Mouse (Mus musculus) cerebellum, adult 11-12 months (tissue): Measurements from ENCODE around the gene Irf2bpl.

Source experiments
- DNase-seq: peaks from one replicate; pipeline ENCODE4 v3.0.0; 2022

Gene Irf2bpl

DNA sequence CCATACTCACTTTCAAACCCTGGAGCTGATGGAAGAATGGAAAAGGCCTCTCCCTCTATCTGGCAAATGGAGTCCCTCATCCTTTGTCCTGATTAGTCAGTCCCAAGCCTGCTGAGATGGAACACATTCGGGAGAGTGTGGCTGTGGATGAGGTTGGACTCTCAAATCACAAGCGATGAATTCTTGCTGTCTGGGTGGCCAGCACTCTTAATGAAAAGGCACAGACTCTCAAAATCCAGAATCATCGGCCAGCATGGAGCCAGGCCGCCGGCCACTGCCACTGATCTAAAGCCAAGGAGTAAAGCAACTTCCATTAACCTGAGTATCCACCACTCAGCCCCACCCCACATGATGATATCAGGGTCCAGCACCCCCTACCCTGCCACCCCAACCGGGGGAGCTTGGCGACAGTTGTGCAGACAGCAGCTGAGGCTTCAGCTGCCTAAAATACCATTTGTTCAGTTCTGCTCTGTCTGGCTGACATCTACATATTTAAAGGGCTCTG is 13.2 kb upstream of the Irf2bpl start:
- DNase-seq, result no peak

DNA sequence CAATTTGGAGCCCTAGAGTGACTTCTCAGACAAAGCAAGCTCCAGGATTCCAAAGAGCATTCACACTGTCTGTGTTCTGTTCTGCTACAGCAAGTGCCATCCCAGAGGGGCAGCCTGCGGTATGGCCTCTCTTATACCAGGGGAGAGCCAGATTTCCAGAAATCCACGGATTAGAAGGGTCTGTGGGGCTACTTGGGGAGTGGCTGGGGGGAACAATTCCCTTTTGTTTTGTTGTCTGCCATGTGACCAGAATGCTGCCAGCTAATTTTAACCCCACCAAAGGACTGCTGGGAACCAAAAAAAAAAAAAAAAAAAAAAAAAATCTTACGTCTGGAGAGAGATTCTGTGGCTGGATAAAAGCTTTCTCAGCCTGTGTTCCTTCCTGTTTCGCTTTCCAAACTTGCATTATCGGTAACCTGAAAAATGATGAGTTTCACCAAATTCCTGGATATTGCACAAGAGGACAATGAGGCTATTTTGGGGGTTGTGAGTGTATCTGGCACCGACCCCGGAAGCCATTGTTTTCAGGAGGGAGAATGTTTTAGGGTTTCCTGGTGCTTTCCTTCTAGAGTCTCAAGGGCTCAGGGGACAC is 12.4 kb upstream of the Irf2bpl start:
- DNase-seq, result no peak

DNA sequence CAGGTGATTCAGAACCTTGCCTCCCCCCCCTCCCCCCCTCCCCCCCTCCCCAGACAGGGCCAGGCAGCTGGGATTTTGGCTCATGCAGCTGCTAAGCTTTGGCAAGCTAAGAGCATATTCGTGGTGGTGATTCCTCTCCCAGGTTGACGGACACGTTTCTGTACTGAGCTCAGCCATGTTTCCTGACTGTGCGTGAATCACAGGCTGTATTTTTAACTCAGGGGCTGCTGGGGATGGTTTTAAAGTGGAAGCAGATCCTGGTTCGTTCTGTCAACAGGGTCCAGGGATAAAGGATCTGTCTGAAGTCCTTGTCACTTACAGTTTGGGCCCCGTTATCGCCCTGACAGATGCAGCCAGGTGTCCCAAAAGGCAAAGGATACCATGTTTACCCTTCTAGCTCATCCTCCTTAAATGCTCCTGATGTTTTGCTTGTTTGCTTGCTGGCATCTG is 11.9 kb upstream of the Irf2bpl start:
- no peak for DNase-seq

DNA sequence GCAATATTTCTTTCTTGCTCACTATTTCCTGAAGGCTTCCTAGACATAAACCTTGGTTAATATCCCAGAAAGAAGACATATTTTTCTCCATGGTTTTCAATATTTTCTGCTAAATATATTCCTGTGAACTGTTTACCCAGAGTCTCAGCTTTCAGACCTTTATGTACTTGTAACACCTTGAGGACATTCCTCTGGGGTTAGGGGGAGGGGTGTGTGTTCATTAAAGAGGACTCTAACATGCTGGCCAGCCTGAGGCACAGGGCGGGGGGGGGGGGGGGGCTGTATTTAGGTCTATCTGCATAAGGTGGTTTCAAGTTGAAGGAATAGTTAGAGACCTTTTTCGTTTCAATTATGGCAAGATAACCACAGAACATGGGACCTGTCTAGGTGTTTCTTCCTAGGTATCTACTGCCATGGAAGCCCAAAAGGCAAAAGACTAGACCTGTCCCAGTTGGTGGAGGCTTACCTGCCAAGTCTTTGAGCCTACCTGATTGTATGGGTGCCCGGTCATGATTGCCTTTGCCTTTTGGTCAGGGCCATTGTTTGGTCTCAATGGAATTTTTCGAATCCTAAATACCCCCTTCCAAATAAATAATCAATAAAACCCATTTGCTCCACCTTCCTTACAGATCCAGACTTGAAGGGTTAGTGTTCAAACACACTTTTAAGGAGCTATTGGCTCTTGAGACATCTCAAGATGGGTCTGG is 11.3 kb upstream of the Irf2bpl start:
- peak; percentile 49 for DNase-seq

DNA sequence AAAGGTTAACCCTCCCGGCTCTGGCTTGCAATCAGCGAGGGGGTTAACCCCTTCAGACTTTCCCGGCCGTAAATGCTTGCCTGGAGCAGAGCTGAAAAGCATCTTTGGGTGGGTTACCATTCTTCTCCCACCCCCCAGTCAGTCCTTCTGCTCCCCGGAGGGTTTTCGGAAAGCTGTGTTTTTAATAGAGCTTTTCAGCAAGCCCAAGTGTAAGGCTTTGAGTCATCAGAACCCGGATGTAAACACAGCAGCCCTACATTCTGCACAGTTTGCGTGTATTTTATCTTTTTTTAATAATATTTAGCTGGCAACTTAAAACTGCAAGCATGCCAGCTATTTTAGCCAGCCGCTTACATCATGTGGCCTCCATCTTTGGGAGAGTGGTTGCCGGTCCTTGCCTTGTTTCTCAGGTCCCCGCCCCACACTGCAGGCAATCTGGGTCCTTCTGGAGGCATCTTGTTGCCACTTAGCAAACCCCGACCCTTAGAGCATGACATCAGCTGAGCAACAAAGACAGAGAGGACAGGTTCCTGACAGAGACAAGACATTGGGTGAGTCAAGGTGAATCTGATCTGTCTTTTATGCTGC is 10.3 kb upstream of the Irf2bpl start:
- peak; percentile 77 for DNase-seq

DNA sequence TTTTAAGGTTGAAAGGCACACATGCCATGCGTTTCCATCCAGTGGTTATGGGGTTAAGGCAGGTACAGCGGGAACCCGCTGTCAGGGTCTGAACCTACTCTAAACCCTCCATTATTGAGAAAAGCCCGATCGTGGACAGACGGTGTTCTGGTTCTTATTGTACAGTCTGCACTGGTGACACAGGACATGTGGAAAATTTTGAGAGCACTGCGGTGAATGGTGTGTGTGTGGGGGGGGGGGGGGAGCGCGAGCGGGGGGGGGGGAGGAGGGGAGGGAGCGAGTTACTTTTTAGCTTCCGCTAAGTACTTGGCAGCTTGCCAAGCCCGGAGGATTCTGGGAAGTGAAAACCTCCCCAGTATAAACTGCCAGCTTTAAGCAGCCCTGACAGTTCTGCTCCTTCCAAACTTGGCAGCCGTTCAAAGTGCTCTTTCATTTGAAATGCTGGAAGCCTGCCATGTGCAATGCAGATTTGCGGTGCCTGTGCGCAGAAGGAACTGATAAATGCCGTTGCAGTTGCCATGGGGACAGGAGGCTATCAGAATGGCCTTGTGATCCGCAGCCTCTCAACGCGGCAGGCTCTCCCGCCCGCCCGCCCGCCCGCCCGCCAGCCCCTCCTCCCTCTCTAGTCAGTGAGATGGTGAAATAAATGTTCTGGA is 9.7 kb upstream of the Irf2bpl start:
- peak; percentile 97 for DNase-seq

DNA sequence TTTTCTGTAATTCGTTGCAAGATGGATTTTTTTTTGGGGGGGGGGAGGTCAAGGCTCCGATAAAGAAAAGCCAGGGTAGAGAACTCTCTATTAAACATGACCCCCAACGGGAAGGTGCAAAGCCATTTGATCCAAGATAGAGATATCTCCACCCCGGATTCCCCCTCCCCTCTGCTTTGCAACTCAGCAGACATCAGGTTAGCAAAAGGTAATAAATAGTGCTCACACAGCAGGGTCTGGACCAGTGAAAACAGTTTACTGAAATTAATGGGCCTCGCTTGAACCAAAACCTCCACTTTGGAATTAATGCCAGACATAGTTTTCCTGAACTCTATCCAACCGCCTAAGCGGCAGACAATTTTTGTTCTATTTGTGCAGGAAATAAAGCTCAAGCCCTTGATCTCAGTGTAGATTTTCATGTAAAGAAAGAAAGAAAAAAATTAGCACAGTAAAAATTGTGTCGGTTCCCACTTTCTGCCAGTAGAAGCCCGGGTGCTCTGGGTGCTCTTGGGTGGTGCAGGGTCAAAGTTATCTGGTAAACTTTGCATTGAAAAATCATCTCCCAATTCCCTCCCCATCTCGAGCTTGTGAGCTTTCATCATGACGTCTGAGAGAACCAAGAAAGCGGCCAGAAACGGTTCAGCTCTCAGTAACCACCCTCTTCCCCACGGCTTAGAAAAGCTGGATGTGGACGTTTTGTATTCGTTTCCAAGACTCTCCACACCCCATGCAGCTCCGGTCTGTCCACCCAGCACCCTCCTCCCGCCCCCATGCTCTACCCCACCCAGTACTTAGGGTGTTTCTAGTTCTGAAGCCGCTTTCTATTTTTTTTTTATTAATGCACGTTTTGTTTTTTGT is 9.0 kb upstream of the Irf2bpl start:
- DNase-seq, result peak; percentile 66

DNA sequence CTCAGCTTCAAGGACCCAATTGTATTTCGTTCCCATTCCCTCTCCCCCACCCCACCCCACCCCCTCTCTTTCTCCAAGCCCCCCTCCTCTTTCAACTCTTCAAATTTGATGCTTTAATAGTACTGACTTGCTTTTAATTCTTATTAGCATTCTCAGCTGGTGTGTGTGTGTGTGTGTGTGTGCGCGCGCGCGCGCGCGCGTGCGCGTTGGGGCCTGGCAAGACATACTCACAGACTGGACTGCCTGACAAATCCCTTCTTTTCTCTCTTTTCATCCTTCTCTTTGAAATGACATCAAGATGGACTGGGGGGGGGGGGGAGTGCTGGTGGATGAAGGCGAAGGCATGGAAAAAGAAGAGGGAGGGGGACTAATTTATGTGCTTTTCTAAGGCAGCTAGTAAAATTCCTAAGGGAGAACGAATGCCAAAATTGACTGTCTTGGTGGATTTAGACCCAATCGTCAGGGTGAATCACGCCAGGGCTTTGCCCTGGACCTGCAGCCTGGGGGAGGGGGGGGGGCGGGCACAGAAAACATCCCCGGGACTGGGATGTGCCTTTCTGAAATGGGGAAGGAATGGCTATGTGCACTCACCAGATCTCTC is 8.2 kb upstream of the Irf2bpl start:
- DNase-seq, result no peak

DNA sequence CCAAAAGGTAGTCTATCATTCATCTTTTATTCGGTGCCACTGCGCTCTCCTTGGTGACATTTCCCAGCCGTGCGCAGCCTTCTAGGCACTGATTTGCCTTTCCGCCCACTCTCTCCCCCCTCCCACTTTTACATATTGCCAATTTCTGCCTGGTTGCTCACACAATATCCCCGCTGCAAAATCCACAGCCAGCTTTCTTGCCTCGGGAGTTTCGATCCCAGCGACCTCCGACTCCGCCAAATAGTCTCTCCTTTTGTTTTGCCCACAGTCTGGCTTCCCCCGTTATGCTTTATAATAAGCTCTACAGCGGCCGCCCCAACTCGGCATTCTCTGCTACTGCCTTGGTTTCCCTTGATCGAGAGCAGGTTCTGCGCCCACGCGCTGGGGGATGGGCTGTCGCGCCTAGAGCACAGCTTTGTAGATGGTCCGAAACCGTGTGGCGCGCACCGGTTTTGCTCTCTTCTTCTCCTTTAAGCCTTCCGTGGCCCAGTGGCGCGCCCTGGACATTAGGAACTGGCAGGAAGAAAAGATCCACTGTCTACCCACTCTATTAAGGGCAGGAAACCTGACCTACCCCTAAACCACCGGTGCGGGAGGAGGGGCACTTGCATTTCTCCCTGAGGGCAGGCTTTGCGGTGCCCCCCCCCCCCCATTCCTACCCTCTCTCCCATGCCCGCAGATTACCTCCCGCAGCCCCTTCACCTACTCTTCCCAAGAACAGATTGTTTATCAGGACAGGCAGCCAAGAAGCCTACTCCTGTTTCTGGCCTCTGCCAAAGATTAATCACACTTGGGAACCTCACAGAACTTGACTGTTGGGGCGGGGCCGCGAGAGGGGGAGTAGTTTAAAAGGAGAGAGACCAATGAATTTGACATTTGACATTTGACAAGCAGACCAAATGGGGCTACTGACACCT is 7.4 kb upstream of the Irf2bpl start:
- DNase-seq, result peak; percentile 90

DNA sequence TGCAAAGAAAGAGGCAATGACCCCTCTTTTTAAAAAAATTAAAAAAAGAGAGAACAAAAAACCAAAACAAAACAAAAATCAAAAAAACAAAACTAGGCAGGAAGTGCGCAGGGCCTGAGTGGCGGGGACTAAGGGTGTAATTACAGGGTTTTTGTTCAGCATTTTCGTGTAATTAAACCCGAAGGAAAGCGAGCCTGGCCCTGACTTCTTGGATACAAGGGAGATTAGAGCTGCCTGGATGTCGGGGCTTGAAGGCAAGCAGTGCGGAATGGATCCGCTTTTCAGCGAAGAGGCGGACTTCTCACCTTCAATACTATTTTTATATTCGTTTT is 6.8 kb upstream of the Irf2bpl start:
- DNase-seq, result no peak

DNA sequence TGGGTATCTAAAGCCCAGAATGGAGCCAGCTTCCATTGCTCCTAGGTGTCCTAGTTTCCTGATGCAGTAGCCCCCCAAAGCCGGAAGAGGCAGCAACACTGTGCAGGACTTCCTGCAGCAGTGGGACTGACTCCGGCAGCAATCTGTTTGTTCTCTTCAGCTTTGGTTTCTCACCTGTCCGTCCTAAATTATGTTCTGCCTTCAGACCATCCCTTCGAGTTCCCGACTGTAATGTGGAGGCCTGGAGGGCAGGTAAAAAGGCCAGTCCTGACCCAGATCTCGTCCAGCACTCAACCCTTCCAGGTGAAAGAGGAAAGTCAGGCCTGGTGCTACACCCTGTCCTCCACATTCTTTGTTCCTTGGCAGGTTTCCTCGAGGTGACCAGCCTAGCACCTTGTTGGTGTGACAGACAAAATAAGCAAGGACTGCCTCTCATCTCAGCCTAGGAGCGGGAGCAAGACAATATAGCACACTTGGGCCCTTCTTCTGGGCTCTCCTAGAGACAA is 6.3 kb upstream of the Irf2bpl start:
- no peak for DNase-seq

DNA sequence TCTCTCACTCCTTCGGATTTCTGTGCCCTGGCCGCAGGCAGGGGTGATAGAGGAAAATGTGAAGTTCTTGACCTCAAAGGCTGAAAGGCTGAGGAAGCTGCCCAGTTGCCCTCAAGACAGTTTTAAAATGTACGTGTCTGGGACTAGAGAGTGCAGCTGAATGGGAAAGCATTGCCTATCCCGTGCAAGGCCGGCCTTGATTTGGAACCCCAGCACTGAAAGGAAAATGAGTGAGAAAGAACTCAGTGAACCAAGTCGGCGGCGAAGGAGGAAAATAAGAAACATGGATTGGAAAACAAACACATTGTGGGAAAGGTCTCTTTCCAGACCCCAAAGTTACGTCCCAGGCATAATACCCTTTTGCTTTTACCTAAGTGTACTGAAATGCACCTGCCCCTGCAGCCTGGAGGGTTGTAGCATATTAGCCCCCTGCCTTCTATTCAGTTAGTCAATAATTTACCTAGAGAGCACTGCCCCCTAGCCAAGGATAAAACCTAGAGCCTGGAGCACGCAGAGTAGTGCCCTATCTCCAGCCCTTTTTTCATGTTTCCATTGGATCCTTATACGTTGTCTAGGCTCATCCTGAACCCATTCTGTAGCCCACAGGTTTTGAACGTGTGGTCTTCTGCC is 5.6 kb upstream of the Irf2bpl start:
- no peak for DNase-seq

DNA sequence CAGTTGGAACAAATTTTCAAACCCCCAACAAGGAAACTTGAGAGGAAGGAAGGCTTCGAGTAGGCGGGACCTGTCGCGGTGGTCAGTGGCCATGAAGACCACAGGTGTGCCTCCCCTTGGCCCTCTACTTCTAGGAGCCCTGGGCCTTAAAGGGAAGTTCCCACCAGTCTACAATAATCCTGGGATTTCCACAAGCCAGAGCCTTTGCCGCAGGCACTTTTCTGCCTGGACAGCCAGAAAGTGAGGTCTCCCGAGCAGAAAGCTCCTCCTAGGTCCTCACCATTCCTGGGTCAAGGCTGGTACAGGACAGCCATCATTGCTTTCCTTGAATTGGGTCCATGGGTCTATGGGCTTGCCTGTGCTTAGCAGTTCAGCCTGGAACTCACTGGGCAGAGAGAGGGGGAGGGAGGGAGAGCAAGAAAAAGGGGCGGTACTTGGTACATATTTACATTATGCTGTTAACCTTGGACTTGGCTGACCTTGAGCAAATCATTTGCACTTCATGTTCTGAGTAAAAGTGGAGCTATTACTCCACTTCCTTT is 4.6 kb upstream of the Irf2bpl start:
- DNase-seq, result no peak

DNA sequence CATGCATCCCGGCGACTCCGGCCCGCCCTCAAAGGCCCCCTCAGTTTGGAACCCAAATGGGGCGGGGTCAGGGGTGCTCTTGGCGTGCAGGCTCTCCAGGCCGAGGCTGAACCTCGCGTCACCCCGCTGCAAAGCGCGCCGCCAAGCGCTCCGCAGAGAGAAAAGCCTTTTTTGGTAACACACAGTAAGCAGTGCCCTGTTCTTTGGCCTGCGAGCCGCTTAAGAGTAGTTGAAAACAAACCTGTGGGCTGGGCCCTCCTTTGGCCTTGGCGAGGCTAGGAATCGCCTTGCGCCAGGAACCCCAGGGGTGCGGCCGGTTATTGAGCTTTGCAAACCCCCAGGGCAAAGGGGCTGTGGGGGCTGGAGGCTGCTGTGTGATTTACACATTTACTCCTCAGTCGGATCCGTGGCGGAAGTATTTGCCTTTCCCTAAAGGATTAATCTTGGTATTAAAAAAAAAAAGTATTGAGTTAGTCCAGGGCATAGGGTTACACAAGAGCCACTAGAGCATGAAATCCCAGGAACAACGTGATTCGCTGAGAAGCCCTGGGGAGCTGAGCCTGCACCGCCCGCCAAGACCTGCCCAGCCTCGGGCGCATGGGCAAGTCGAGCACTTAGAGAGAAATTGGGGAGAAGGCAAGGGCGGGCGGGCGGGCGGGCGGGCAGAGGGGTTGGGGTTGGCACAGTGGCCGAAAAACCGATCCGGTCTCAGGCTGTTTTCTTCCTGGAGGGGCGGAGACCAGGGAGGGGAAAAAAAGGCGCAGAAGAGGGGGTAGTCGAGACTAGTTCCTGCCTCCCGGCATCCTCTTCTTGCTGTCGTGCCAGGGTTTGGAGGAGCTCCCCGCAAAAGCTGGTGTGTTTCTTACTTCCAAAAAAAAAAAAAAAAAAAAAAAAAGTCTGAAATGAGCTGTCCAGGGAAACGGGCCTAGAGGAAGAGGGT is 3.8 kb upstream of the Irf2bpl start:
- peak; percentile 80 for DNase-seq

DNA sequence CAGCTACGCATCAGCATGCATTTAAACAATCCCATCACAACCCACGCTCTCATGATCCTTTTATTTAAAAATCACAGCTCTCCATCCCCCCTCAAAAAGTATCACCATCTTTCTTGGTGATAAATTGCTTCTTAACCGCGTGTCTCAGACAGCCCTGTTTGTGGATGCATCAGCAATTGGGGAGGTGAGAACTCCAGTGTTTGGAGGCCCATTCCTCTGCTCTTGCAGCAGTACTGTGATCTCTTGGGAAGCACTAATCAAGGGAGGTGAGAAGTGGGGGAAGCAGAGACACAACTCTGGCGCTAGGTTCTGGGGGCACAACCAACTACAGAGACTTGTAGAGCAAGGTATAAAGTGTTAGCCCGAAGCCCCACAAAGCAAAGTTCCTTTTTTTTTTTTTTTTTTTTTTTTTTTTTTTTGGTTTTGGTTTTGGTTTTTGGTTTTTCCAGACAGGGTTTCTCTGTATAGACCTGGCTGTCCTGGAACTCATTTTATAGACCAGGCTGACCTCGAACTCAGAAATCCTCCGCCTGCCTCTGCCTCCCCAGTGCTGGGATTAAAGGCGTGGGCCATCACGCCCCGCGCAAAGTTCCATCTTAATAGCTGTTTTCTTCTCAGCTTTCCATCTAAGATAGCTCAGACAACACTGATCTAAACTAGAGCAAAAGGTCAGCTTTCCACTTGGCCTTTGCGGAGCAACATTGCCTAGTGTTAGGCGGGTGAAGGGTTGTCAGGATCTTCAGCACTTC is 3.0 kb upstream of the Irf2bpl start:
- DNase-seq, result no peak

DNA sequence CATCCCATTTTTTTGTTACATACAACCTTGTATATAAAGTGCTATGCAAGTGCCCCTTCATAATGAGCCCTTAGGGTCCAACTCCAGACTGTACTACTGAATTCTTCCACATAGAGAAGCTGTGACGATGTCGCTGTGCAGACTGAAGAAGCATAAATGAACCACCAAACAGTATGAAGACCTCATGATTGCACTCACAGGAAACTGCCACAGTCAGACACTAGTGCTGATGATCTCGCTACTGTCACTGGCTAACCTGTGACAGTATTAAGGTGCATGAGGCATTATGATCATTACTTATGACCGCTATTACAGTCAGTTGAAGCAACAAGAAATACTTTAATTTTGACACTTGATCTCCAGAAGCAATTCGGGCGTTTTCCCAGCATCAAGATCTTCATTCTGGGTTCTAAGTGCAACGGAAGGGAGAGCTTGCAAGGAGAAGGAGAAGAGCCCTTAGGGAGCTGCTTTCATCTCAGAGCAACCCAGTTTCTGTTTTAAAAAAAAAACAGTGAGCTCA is 1.9 kb upstream of the Irf2bpl start:
- no peak for DNase-seq

DNA sequence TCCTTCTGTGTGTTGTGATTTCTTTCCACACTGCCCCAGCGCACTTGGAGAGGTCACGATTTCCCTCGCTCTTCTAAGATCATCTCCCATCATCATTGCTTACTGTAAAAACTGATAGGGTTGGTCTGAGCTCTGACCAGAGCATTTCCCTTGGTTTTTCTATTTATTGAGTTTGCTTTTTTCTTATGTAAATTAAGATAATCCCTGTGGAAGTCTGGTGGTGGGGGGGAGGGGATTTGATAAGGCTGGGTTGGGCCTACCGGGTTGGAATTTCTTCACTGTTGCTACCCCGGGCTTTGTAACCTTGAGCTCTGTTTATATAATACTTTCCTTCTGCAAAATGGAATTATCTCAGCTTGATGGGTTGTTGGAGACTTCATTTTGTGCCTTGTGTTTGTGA is 1.1 kb upstream of the Irf2bpl start:
- DNase-seq, result no peak

DNA sequence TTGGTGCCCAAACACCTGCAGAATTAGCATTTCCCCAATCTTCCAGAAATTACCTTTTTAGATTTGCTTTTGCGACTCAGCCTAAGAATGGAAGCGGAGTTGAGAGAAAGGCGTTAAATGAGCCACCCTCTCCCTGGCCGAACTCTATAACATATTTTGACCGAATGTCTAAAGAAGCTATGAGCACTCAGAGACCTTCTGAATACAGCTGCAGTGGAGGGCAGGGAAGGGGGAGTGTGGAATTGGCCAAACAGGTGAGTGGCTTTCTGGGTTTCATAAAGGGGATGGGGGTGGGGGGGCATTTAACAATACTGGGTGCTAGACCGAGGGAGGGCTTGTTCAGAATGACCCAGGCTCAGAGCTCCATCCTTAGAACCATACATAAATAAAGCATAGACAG is 738 bp upstream of the Irf2bpl start:
- DNase-seq, result no peak
